Mouse (Mus musculus) thymus, postnatal 36 days (tissue): ENCODE measurements around the gene Pxn.

Source experiments
- DNase-seq, 2 experiments: peaks; one replicate each; pipeline ENCODE4 v3.0.0; 2022; ENCODE audit warnings: mixed read lengths in 2 of 2

Pxn gene

DNA sequence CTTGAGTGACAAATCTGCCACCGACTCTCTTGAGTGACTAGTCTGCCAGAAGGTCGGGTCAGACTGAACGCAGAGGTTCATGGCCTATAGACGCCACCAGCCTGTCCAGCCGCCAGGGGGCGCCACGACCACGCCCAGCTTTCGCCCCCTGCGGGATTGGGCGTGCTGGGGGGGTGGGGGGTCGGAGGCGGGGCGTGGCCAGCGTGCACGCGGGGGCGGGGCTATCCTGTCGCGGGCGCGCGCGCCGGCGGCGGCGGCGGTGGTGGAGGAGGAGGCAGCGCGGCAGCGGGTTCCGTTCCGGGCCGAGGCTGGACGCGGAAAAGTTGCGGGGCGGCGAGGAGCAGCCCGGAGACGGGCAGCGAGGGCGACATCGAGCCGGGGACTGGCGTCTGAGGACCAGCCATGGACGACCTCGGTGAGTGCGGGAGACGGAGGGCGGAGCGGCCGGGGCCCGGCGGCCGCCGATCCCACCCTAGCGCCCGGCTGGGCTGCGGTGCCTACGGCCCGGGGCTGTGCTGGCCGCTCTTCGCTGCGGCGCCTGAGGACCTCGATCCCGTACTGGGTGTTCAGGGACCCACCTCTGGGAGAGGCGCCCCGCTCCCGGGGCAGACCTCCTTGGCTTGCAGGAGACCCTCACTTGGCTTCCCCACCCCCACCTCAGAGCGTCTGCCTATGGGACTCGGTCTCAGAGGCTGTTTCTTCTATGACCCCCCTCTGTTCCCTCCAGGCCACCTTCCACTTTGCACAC is at the start of gene Pxn:
Gene Pxn (plus strand): TSS at position 223 of the 748 bp plus-strand sequence.
- peak; percentile 93 to 95 for DNase-seq

DNA sequence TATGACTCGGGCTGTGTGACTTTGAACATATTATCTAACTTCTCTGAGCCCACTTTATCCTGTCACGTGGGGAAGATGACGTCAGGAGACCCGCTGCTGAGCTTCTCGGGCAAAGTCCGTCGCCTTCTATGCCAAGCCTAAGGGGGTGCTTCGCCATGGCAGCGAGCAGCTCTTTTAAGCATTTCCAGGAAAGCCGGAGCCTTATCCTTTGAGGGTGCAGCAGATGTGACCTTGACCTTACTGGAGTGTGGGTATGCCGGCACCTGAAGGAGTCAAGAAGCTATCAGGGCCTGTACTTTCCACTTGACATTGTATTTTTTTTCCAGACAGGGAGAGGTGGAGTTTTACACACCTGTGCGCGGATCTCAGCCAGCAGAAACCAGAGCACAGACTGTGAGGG is 47.6 kb upstream of the Pxn start:
- no peak for DNase-seq

DNA sequence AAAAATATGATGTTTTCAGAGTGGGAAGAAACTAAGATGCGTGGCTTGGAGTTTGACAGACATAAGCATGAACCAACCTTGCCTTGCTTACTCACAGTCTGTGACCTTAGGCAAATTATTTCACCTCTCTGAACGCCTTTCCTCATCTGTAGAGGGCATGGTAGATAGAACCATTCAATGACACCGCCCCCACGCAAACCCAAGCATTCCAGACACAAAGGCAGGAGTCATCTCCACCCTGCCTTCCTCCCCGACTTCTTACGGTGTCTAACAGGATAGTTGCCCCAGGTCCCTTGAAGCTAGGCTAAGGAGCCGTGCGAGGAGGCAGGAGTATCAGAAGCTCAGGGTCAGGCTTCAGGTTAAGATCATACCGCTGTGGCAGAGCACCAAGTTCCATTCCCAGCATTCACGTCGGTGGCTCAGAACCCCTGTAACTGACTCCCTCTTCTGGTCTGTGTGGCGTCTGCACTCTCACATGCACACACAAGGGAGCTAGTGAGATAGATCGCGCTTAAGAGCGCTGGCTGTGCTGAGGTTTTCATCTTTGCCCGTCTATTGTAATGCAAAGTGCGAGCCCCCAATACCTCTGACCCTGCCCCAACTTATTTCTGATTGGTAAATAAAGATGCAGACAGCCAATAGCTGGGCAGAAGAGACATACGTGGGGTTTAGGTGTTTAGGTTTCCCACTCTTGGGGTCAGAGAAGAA is 41.9 kb upstream of the Pxn start:
- DNase-seq: no peak

DNA sequence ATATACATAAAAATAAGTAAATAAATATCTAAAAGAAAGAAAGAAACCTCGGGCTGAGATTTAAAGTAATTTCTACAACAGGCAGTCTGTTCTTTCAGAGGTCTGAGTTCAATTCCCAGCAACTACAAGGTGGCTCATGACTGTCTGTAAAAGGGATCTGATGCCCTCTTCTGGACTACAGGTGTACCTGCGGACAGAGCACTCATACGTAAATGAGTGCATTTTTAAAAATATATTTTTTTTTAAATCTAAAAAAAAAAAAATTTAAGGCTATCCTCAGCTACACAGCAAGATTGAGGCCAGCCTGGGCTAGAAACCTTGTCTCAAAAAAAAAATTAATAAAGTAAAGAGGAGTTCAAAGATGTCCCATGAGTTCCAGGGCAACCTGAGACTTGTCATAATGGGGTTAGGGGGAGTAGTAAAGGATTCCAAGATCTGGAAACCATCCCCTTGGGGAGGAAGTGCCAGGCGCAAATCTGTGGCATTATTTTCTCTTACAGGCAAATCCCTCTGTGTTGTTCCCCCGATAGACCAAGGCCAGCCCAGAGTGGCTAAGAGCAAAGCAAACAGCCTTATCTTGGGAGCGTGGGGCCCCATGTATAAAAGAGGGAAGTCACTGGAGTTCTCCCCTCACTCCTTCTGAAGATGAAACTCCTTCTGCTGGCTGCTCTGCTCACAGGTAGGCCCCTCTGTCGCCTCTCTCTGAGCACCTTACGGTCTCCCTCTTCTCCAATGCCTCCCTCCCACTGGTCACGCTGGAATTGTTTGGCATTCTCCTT is 40.6 kb upstream of the Pxn start, which contains the start of gene Pla2g1b:
Gene Pla2g1b (plus strand): TSS at position 621 of the 779 bp plus-strand sequence.
- DNase-seq: no peak

DNA sequence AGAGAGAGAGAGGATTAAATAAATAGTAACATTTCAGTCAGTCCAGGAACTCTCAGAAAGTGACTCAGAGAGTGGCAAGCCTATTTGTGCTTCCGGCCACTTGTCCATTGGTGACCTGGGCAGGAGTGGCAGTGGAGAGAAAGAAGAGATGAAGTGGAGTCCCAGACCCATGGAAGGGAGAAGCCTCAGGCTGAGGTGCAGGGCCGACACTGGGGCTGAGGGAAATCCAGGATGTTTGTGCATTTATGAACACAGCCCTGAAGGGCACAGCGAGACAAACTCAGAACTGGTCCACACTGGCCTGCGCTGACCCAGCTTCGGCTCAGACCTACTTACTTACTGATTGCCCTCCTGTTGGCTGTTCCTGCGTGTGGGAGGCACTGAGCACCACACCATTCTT is 36.7 kb upstream of the Pxn start:
- DNase-seq: no peak

DNA sequence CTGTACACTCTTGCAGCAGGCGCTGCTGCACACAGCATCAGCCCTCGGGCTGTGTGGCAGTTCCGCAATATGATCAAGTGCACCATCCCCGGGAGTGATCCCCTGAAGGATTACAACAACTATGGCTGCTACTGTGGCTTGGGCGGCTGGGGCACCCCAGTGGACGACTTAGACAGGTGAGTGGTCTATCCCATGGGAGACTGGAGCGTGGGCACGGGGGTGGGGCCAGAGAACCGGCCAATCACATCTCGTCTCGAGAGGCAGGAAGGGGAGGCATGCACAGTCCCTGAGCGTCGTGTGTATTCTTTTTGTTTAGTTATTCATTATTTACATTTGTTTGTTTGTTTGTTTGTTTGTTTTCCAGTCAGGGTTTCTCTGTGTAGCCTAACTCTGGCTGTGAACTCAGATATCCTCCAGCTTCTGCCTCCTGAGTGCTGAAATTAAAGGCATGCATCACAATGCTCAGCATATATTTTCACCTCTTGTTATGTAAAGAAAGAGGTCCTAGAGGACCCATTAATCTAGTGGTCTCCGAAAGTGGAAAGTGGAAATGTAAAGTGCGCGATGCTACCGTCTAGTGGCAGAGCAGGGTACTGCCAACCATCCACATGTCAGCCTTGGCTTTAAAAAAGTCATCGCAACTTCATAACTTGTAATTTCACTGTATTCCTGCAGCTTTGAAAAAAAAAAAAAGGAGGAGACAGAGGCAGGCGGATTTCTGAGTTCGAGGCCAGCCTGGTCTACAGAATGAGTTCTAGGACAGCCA is 35.5 kb upstream of the Pxn start:
- DNase-seq: peak; percentile 47 to 65

DNA sequence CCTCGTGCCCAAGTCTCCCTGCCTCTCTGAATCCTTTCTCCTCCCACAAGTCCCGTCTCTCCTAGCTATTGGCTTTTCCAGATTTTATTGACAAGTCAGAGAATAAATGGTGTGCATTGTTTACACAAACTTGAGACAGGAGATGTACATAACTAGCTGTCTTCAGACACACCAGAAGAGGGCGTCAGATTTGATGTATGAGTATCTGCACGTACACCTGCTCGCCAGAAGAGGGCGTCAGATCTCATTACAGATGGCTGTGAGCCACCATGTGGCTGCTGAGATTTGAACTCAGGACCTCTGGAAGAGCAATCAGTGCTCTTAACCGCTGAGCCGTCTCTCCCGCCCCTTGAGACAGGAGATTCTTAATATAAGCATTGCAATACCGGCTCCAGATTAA is 33.3 kb upstream of the Pxn start:
- no peak for DNase-seq

DNA sequence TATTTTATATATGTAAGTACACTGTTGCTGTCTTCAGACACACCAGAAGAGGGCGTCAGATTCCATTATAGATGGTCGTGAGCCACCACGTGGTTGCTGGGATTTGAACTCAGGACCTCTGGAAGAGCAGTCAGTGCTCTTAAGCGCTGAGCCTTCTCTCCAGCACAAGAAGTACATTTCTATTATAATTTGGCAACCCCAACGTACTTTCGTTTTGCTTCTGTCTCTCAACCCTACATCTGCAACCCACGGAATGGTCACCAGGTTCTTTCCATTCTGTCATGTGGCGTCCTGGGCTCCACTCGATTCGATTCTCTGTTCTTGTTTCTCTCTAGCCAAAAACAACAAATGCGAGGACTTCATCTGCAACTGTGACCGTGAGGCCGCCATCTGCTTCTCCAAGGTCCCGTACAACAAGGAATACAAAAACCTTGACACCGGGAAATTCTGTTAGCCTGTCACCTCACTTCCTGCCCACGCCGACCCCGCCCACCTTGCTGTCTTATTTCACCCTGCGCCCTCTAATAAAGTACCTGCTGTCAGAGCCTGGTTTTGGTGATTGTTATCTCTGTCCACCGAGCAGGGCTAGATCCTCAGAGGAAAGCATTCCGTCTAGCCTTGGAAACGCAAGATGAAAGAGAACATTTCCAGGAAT is 32.2 kb upstream of the Pxn start:
- no peak for DNase-seq

DNA sequence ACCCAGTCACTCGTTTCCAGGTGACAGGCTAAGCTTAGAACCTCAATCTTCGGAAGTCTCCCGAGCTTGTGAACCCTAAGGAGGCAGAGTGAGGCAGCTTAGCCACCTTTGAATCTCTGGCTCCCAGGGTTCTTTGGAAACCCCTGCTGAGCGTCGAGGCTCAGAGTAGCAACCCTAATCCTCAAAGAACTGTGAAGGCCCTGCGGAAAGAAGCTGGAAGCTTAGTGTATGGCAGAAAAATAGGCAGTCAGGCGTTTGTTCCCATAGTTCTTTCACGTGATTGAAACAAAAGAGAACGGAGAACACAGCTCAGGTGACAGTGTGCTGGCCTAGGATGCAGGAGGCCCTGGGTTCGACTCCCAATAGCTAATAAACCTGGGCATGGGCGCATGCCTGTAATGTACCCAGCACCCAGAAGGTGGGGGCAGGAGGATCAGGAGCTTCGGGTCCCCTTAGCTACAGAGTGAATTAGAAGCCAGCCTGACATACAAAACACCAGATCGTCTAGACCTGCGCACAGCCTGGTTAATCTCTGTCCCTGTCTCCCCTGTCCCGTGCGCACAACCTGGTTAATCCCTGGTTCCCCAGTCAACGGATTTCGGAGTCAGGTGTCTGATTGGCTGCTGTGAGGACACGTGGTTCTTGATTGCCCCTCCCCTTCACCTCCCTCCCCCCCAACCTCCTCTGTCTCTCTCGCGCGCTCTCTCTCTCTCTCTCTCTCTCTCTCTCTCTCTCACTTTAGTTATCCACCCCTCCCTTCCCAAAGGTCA is 31.0 kb upstream of the Pxn start:
- DNase-seq: no peak

DNA sequence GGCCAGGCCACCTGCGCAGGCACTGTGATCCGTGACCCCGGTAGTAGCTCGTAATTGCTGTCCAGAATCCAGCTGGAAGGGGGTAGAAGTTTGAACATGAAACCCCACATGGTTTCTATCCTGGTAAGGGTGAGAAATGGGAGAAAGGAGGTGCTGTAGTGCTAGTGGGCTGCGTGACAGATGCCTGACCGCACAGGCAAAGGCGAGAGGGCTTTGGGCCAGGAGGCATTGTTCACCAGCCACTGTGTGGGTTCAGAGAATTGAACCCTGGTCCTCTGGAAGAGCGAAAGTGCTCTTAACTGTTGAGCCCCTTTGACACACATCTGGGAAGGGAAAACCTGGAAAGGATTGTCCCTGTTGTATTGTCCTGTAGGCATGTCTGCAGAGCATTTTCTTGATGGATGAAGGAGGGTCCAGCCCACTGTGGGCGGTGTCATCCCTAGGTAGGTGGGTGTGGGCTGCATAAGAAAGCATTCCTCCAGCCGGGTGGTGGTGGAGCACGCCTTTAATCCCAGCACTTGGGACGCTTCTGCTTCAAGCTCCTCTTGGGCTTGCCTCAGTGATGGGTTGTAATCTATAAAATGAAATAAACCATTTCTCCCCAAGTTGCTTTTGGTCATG is 30.3 kb upstream of the Pxn start:
- DNase-seq: no peak

DNA sequence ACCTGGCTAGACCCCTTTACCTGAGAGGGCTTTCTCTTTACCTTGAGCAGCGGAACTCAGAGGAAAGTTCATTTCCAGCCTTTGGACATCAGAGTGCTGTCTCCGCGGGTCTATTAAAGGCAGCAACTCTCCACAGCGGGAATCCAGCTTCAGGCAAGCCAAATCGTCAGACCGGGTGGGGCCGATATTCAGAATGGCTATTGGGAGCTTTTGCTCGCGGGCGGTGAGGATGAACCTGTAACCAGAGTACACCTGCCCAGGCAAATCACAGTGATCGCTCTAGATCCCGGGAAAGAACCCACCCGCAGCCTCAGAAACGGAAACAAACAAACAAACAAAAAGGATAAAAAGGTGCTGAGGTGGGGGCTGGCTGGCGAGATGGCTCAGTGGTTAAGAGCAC is 26.9 kb upstream of the Pxn start:
- DNase-seq: no peak

DNA sequence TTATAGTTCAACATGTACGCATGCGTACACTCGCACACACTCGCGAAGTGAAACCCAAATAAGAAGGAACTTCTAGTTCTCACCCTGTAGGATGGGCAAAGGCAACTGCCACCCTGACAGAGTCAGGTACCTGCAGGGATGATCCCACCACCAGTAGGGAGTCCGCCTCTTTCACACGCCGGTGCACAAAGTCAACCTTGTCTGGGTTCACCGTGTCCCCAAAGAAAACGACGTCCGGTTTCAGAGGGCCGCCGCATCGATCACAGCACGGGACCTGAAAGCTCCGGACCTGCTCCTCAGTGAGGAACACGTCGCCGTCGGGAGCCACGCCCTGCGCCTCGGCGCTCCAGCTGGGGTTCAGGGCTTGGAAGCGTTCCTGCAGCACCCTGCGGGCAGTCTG is 26.4 kb upstream of the Pxn start:
- peak; percentile 23 to 32 for DNase-seq

DNA sequence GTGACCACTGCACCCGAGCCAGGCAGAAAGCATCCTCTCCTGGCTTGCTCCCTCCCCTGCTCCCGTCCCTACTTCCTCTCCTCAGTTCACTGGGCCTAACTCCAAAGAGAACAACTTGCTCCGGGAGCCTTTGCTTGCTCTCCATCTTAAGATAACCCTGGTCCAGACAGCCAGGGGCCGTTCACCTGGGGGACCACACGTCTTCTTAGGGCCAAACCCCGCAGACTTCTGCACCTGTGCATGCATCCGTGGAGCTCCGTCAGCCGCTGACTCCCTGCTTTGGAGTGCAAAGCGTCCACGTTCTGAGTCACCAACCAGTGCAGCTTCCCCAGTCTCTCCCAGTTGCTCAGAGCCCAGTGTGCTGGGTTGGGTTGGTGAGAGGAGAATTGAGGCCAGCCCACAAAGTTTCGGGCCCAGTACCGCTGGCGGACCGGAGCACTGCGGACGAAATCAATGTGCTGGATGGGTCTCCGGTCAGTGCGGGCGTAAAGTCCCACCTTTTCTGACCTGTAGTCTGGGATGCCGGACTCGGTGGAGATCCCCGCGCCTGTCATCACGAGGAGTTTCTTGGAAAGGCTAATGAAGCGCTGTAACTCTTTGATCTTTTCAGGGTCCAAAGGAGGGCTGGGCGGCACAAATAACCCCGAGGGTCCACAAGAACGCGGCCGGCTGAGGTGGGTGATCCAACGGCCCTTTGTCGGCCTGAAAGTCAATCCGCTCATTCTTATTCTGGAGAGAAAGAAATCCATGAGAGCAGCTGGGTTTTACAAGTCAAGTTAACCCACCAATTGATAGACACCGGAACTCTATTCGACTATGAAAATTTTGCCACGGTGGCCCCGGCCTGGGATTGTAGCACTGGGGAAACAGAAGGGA is 23.8 kb upstream of the Pxn start:
- peak in 1 of 2 experiments; percentile 28 for DNase-seq

DNA sequence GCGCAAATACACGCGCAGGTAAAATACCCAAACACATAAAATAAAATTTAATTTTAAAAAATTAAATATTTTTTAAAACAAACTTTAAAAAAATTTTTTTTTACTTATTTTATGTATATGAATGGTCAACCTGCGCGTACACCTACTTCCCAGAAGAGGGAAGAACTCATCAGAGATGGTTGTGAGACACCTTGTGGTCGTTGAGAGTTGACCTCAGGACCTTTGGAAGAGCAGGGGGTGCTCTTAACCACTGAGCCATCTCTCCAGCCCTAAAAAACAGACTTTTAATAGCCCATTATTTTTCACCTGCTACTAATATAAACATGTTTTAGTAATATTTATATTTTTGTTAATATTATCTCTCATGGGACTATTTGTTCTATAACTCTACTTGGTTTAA is 23.1 kb upstream of the Pxn start:
- DNase-seq: no peak

DNA sequence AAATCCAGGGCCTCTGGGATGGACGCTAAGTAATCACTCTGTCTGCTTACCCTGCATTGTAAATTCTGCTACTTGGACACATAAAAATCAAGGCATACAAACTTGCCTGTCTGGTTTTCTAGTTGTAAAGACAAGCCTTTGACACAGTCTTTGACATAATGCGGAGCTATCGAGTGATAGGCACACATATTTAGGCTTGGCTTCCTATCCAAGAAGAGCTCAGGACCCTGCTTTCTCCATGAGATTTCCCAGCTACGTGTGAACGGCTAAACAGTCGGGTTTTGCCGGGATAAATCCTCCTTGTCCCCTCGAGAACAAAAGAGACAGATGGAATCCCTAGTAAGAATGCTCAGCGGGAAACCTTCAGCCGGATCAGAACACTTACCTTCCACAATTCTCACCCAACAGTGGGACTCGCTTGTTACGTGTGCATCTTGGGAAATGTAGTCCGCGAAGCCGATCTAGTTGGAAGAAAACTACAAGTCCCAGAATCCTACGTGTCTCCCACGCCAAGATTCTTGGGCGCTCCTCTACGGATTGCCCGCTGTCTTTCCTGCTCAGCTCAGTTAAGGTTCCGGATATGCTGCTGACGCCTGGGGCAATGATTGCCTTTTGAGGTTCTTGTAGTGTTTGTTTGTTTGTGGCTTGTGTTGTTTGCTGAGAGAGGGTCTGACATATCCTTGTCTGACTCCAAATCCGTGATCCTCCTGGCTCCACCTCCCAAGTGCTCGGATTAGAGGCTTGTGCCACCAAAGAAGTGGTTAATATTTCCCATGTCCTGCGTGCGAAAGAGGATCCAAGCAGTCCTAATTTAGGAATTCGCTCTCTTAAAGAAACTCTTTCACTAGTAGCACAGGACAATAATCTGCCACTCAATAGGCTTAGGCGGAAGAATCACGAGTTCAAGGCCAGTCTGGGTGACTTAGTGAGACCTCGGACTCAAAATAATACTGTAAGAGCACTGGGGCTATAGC is 22.2 kb upstream of the Pxn start, which contains the start of gene Sirt4:
Gene Sirt4 (minus strand): TSS at position 779 of the 974 bp plus-strand sequence.
- DNase-seq: peak; percentile 71 to 83

DNA sequence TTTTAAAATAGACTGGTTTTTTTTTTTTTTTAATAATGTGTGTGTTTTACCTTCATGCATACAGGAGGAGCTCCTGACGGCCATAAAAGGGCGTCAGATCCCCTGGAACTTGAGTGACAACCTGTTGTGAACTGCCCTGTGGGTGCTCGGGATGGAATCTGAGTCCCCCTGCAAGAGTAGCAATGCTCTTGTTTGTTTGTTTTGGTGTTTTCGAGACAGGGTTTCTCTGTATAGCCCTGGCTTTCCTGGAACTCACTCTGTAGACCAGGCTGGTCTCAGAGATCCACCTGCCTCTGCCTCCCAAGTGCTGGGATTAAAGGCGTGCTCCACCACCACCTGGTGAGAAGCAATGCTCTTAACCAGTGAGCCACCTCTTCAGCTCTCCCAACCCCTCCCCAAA is 21.5 kb upstream of the Pxn start:
- DNase-seq: no peak

DNA sequence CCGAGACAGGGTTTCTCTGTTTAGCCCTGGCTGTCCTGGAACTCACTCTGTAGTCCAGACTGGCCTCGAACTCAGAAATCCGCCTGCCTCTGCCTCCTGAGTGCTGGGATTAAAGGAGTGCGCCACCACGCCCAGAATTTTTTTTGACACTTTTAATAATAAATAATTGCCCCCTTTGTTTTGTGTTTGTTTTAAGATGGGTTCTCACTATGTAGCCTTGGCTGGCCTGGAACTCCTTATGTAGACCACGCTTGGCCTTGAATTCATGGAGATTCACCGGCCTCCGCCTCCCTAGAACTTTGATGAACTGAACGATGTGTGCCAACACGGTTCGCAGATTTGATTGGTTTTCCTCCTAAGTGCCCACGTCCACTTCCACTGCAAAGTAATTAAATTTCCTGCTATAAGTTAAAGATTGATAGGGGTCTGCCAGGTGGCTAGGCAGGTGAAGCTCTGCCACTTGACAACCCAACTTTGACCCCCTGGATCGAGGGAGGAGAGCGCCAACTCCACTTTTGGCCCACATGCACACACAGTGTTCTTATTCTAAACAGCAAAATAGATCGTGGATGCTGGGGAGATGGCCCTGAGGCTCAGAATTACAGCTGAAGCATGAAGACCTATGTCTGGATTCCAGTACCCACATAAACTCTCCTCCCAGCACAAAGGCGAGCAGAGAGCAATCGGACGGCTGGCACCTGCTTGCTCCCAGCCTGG is 20.8 kb upstream of the Pxn start:
- DNase-seq: no peak

DNA sequence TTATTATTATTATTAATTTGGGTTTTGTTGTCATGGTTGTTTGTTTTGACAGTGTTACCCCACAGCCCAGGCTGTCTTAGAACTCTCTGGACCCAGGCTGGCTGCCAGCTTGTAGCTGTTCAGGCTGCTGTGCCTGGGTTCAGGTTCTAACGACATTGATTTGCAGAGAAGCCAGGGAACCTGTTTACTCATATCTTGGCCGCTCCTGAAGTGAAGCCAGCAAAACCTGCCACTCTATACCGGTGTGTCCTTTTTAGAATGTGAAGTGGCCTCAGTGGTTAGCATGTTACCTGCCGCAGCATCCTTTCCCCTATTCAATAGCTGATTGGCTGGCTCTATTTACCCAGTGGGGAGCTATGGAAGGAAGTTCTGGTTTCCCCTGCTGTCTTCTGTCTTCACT is 19.8 kb upstream of the Pxn start:
- DNase-seq: no peak
